Mouse (Mus musculus) heart, adult 2 months (tissue): ENCODE data around the gene Tlr3.

ENCODE experiments used
- CTCF ChIP-seq: fragments of 200-600 bp; IDR thresholded peaks from 2 replicates; pipeline ENCODE4 v1.8.1; 2022; ENCODE audit warnings: antibody characterized with exemption, mild to moderate bottlenecking, moderate library complexity
- EP300 ChIP-seq: fragments of 200-500 bp; IDR thresholded peaks from 2 replicates; pipeline ENCODE4 v1.6.1; 2011; ENCODE audit warnings: low read depth, low read length, control low read depth; ENCODE audit not compliant: insufficient read depth

- no peak for TF ChIP-seq CTCF
- TF ChIP-seq EP300 = no peak
Measured at GRCm38 (mm10) chr8:45359091-45359605, 51.7 kb downstream of the Tlr3 start.
